Mouse (Mus musculus) retina, postnatal 7 days (tissue): ENCODE results near the gene Zbtb5.
"Not testable (repeated sequence)": the region's sequence is repeated elsewhere in the genome, so short reads cannot be mapped to it uniquely, and the experiment has no call there.

Experiments
- DNase-seq: peaks from one replicate; pipeline ENCODE4 v3.0.0-alpha.2; 2012; ENCODE audit warnings: low read depth, low spot score

Zbtb5 gene

DNA sequence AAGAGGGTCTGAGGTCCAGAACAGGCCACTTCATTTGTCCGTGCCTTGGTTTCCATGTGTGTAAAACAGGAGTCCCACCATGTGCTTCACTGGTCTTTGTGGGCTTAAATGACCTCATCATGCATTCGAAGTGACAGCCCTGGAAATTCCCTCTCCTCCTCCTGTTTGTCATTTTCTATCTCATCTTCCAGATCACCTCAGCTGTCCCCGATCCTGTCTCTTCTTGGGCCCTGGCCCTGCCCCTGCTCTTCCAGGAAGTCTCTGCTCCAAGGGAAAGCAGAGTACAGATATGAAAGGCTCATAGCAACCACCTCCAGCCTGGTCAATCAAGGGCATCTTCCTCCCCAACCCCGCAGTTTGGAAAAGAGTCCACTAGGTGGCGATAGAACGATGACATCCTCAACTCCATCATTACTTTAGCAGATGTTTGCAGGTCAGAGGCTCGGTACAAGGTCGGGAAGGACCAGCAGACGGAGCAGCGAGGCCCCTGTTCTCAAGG lies 41.6 kb downstream of the Zbtb5 start:
- peak; percentile 61 for DNase-seq

DNA sequence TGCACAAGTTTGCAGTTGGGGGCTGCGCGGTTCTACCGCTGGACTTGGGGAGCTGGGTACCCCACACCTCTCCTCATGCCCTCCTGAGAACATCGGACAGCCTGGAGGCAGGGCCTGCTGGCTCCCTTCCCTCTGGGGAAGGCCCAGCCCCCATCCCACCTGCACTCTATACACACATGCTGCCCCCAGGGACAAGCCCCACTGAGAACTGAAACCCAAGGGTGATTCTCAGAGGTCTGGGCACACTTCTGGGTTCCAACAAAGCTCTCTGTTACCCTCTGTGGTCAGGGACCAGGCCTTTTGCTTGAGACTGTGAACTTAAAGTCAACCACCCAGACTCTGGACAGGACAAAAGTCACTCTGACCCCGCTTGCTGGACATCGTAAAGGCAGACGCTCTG lies 42.2 kb downstream of the Zbtb5 start:
- no peak for DNase-seq

DNA sequence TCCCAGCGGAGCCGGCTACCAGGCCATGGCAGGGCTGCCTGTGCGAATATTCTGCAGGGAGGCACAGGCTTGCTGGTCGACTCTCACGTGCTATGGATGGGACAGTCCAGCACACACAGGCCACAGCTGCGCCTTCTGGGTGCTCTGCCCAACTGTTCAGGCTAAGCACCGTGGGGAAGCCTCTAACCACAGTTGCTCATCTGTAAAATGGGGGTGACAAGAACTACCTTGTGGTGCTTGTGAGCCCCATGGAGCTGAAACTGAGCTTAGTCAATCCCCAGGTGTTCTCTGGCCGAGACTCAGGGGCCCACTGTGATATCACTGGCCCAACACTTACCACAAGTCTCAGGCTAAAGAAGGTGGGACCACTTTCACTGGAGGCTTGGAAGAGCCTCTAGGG lies 44.8 kb downstream of the Zbtb5 start:
- DNase-seq = no peak

DNA sequence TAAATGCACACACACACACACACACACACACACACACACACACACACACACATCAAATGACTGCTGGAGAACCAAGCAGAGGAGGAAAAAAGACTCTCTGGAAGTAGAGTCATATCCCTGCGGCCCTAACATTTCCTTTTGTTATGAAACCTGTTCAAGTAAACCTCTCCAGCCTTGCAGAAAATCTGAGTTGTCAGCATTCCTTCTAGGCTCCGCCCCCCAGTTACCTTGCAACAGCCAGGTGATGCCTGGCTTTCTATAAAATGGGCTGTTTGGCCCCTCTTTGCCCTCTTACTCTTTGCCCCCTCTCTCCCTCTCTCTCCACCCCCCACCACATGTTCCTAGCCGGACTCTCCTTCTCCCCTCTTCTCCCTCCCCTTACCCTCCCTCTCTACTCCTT lies 46.5 kb downstream of the Zbtb5 start:
- DNase-seq = no peak

DNA sequence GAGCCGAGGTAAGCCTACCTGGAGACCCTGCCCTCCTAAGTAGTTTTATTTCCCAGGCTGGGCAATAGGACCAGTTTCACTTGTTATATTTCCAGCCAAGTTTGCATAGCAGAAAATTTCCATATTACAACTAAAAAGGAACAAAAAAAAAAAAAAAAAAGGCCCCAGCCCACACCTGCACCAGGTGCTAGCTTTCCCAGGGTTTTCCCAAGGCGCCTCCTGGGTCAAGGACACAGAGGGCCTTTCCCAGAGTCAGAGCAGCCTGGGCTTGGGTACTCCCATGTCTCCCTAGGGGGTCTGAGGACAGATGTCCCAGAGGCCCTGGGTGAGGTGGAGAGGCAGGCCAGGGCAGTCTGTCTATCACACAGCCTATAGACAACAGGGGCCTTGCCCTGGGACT lies 47.0 kb downstream of the Zbtb5 start:
- DNase-seq = no peak

DNA sequence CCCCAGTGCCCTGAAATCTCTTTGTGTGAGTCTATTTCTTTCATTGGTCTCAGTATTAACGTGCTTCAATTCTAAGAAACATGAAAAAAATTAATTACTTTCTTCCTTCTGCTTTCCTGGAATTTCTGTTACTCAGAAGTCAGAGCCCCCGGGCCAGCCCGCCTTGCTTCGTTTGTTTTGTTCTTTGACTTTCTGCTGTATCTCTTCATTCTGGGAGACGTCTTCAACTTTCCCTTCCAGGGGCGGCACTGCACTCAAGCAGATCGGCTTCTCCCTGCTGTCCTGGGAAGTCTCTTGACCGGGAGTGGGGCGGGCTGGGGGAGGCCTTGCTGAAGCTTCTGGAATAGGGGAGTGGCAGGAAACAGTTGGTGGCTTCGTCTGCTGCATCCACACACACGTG lies 49.1 kb downstream of the Zbtb5 start:
- DNase-seq = no peak

DNA sequence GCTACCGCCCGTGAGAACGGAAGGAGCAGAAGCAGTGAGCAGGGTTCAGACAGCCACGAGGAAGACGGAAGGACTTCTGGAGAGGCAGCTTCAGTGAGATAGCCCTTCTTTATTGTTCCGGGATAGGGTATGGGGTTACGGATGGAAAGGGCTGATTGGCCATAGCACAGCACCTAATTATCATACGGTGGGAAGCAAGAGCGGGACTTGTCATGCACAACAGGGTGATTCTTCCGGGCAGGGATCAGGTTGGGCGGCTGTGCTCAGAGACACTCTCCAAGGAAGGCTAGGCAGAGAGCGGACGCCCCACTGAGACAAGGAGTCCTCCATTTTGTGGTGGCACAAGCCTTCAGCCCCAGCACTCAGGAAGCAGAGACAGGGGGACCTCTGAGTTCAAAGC lies 53.0 kb downstream of the Zbtb5 start:
- no peak for DNase-seq

DNA sequence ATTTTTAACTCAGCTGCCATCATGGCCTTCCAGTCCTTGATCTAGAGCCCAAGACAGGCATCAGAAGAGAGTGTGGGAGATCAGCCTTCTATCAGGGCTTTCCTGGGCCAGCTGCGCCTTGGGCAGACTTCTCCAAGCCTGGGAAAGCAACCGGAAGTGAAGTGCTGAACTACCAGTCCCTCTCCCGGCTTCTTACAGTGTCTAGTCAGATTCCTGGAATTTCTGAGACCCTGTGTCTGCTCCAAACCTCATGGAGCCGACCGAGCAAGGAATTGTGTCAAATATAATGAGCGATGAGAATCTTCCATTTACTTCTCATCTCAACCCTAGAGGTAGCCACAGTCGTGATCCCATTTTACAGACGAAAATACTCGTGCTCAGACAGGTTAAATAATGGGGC lies 53.4 kb downstream of the Zbtb5 start:
- DNase-seq = no peak

DNA sequence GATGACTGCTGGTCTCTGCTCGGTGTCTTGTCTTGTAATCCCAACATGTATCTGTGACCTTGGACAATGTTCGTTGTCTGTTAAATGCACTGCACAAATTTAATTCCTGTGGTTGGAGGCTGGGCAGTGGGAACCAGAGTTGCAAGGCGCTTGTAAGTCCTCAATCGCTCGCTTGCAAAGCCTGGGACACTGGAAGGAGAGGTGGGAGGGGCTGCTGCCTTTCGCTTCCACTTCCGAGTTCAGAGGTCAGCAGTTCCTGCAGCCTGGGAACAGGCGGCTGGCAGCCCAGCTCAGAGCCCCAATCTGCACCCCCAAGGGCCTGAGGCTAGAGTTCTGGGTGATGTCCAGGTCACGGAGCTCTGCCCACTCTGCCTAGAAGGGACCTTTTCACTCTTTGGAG lies 59.2 kb downstream of the Zbtb5 start:
- no peak for DNase-seq

DNA sequence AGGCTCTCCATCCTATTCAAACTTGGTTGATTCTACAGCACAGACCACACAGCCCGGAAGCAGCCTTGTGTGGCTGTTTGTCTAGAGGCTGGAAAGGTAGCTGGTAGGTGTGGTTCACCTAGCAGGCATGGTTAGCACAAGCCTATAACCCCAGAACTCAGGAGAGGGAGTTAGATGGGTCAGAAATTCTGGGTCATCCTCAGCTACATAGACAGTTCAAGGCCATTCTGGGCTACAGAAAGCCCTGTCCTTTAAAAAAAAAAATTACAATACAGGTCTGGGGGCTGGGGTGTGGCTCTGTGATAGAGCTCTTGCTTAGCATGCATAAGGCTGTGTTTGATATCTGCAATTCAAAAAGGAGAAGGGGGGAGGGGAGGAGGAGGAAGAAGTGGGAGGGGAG lies 63.9 kb downstream of the Zbtb5 start:
- DNase-seq = no peak

DNA sequence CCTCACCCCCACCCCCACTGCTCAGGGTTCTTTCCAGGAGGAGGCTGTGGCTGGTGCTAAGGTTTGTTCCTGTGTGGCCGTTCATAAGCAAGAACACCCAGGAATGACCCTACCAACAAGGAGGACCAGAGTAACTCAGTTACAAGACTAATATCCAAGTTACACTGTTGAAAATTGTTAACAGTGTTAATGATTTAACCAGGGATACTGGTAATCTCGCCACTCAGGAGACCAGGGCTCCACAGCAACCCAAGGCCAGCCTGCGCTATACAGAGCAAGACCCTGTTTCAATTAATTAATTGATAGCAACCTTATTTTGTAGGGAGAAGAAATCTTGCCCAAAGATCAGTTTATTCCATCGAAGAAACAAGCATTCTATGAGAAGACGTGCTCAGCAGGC lies 64.7 kb downstream of the Zbtb5 start:
- no peak for DNase-seq

DNA sequence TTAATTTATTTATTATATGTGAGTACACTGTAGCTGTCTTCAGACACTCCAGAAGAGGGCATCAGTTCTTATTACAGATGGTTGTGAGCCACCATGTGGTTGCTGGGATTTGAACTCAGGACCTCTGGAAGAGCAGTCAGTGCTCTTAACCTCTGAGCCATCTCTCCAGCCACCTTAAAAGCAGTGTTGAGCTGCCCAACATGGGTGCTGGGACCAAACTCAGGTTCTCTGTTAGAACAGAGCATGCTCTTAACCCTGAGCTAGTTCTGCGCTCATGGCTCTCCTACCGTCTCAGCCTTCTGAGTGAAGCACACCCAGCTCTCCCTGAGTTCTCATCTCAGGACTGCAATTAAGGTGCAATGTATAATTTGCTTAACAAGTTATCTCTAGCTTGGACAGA lies 66.1 kb downstream of the Zbtb5 start:
- DNase-seq = not testable (repeated sequence)

DNA sequence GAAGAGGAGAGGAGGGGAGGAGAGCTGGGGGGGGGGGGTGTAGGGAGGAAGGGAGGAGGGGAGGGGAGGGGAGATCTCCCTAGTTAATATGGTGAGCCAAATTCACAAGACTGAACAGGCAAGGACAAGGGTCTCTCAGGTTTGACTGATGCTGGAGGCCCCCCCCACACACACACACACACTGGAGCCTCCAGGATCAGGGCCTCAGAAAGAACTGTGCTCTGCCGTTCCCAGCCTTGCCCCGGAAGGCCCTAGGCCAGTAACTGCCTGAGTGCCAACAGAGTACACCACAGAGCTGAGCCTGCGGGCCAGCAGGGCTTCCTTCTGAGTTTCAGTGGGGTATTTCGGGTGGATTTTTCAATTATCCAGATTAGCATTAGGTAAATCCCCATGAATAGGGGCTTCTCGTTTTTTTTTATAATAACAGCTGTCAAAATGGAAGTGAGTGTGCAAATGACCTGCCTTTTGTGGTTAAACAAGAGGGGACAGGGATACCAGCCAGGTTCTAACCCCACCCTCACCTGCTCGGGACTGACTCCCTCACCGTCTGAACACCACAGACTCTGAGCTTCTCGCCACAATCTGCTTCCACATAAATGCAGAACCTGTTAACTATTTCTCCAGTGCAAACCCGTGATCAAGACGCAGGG lies 67.7 kb downstream of the Zbtb5 start:
- DNase-seq = peak; percentile 13

DNA sequence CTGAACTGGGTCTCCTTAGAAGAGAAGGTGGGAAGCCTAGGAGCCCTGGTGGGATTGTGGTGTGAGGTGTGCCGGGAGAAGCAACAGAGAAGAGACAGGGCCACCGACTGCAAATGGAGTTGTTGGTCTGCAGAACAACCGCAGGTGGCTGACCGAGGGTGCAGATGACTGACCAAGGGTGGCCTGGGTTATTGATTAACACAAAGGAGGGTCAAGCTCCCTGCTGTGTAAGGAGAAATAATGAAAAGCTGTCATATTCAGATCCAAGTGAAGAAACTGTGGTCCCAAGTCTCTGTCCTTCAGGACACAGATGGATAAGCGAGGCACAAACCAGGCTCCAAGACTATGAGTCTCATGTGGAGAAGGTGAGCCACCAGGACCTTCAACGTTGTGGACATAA lies 68.7 kb downstream of the Zbtb5 start:
- no peak for DNase-seq

DNA sequence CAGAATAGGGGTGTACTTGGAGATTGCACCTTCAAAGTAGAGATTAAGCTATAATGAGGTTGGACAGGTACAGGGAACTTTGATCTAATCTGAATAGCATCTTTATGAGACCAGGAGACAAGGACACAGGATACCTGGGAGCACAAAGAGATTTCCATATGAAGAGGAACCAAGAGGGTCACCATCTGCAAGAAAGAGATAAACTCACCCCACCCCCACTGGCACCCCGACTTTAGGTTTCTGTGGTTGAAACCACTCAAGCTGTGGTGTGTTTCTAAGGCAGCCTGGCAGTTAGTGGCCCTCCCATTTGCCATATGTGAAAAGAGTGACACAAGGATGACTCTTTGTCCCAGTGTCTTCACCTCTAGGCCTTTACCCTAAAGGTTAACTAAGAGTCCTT lies 70.0 kb downstream of the Zbtb5 start:
- DNase-seq = no peak
